Mouse (Mus musculus): ENCODE measurements around the gene Lama1.
A peak's percentile ranks its signal among the peaks of the same experiment; 100 is the strongest.

The Lama1 gene

GRCm38 (mm10) chr17:67696694-67697386 is at the start of gene Lama1:
Gene Lama1 (plus strand): TSS chr17:67697259.
- DNase-seq (ENCODE audit: low spot score), result no peak

GRCm38 (mm10) chr17:67651506-67651905 is 45.6 kb upstream of the Lama1 start:
- peak; percentile 26 for DNase-seq (ENCODE audit: low spot score)

GRCm38 (mm10) chr17:67664299-67664698 is 32.8 kb upstream of the Lama1 start:
- no peak for DNase-seq (ENCODE audit: low spot score)

- DNase-seq (ENCODE audit: low spot score), result no peak
Measured at GRCm38 (mm10) chr17:67666981-67667380, 30.1 kb upstream of the Lama1 start.

GRCm38 (mm10) chr17:67667981-67668380 is 29.1 kb upstream of the Lama1 start:
- peak; percentile 13 for DNase-seq (ENCODE audit: low spot score)

GRCm38 (mm10) chr17:67678576-67678975 is 18.5 kb upstream of the Lama1 start:
- DNase-seq (ENCODE audit: low spot score), result no peak

- DNase-seq (ENCODE audit: low spot score), result no peak
Measured at GRCm38 (mm10) chr17:67681084-67681483, 16.0 kb upstream of the Lama1 start.

- DNase-seq (ENCODE audit: low spot score), result no peak
Measured at GRCm38 (mm10) chr17:67685022-67685743, 11.9 kb upstream of the Lama1 start.

GRCm38 (mm10) chr17:67687505-67687904 is 9.6 kb upstream of the Lama1 start:
- DNase-seq (ENCODE audit: low spot score), result no peak

- DNase-seq (ENCODE audit: low spot score), result no peak
Measured at GRCm38 (mm10) chr17:67690689-67691088, 6.4 kb upstream of the Lama1 start.

- no peak for DNase-seq (ENCODE audit: low spot score)
Measured at GRCm38 (mm10) chr17:67692651-67693050, 4.4 kb upstream of the Lama1 start.

- no peak for DNase-seq (ENCODE audit: low spot score)
Measured at GRCm38 (mm10) chr17:67693861-67694260, 3.2 kb upstream of the Lama1 start.

GRCm38 (mm10) chr17:67697461-67697891 is 417 bp downstream of the Lama1 start:
- no peak for DNase-seq (ENCODE audit: low spot score)

GRCm38 (mm10) chr17:67698301-67698700 is 1.2 kb downstream of the Lama1 start:
- DNase-seq (ENCODE audit: low spot score), result no peak

- DNase-seq (ENCODE audit: low spot score), result no peak
Measured at GRCm38 (mm10) chr17:67701761-67702160, 4.7 kb downstream of the Lama1 start.

- DNase-seq (ENCODE audit: low spot score), result no peak
Measured at GRCm38 (mm10) chr17:67702941-67703340, 5.9 kb downstream of the Lama1 start.

GRCm38 (mm10) chr17:67705035-67705769 is 8.1 kb downstream of the Lama1 start:
- no peak for DNase-seq (ENCODE audit: low spot score)

- DNase-seq (ENCODE audit: low spot score), result no peak
Measured at GRCm38 (mm10) chr17:67706372-67706771, 9.3 kb downstream of the Lama1 start.

- DNase-seq (ENCODE audit: low spot score), result no peak
Measured at GRCm38 (mm10) chr17:67707793-67708364, 10.8 kb downstream of the Lama1 start.

GRCm38 (mm10) chr17:67710377-67710781 is 13.3 kb downstream of the Lama1 start:
- DNase-seq (ENCODE audit: low spot score), result no peak

GRCm38 (mm10) chr17:67711361-67711760 is 14.3 kb downstream of the Lama1 start:
- no peak for DNase-seq (ENCODE audit: low spot score)

- DNase-seq (ENCODE audit: low spot score), result no peak
Measured at GRCm38 (mm10) chr17:67712929-67713328, 15.9 kb downstream of the Lama1 start.
